Comparison of ENCODE assay signal across 8 mouse cellular contexts in the genomic region with DNA sequence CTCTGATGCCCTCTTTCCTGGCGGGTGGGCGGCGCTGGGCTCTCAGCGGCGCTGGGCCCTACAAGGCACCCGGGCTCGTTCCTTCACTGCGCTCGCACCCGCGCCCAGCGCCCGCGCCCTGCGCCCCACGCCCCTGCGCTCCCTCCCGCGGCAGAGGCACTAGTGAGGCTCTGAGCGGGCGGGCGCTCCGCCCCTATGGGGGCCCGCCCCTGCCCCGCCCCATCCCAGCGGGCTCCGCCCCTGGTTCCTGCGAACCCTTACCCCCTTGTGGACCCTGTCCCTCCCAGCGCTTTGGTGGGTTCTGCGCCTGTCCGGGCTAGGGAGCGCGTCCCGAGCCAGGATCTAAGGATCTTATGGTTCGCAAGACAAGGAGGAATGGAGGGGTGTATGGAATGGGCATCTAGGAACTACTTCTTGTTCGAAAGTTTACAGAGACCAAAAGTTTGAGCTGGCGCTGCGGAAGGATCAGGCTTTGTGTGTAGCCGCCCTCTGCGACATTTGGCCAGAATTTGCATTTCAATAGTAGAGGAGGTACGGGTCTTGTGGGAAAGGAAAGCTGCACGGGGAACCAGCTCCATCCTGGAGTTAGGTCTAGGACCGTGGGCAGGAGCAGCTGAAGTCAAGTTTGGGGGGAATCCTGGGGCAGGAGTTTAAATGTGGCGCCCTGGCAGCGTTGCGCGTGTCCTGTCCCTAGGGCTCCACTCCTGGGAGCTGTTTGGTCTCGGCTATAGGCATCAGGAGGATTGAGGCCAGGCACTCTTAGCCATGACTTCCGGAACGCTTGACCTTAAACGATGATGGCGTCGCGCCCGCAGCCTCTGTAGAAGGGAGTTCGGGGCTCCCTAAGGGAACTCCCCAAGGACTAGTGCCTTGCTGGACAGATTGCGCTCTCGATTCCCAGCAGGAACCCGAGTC. TPM values are rescaled to one million over a fixed set of nuclear protein-coding genes. Genes with fewer than 3 reads are reported as not detected.
DNase-seq lines count a peak whose midpoint lies in the region; ATAC-seq and TF ChIP-seq lines count a peak whose summit lies in the region.

No protein-coding gene starts in this region.

- peak overlapping the region; percentile 16; the same call in 1 of the 2 replicates for H3K27ac ChIP-seq in liver, embryonic 11.5 days (ENCODE audit: low read depth, low read length)
- peak overlapping the region; percentile 74 for H3K27ac ChIP-seq in midbrain, postnatal 0 days (ENCODE audit: low read depth, low read length)

- TF ChIP-seq CTCF in G1E (IDR thresholded peaks at IDR 0.05; ENCODE audit: low read depth, low read length): no peak
- TF ChIP-seq CTCF in brain, embryonic 14.5 days (IDR thresholded peaks at IDR 0.05; ENCODE audit: borderline replicate concordance, extremely low read depth, insufficient read depth, insufficient read length): no peak
- no peak for TF ChIP-seq CTCF in midbrain, postnatal 0 days (IDR thresholded peaks at IDR 0.05)

- H3K9me3 ChIP-seq in G1E (replicated peaks): no peaks in the 10 kb centered on the region
- no peaks in the 10 kb centered on the region for H3K9me3 ChIP-seq in liver, embryonic 11.5 days (ENCODE audit: control insufficient read depth, low read length)
- H3K9me3 ChIP-seq in midbrain, postnatal 0 days (ENCODE audit: low read length): no peaks in the 10 kb centered on the region

- intact Hi-C loops in gastrocnemius, postnatal 36 days (cut with DNase I): no loop called here

- H3K27me3 ChIP-seq in G1E (ENCODE audit: insufficient read depth, low read length): peaks cover 65% of the 10 kb centered on the region
- H3K27me3 ChIP-seq in liver, embryonic 11.5 days (replicated peaks; ENCODE audit: control insufficient read depth, insufficient read depth, low read length): peaks cover 38% of the 10 kb centered on the region
- H3K27me3 ChIP-seq in midbrain, postnatal 0 days (ENCODE audit: insufficient read depth, low read length): peaks cover 31% of the 10 kb centered on the region
- H3K27me3 ChIP-seq in splenic B cell, adult 2 months (ENCODE audit: control insufficient read depth, insufficient read depth, low read length, poor library complexity, severe bottlenecking): no peaks in the 10 kb centered on the region

- no peaks in the 10 kb centered on the region for H3K36me3 ChIP-seq in G1E (replicated peaks)
- no peaks in the 10 kb centered on the region for H3K36me3 ChIP-seq in liver, embryonic 11.5 days (ENCODE audit: control insufficient read depth, insufficient read depth, low read length)
- no peaks in the 10 kb centered on the region for H3K36me3 ChIP-seq in midbrain, postnatal 0 days (ENCODE audit: insufficient read depth, low read length)
- no peaks in the 10 kb centered on the region for H3K36me3 ChIP-seq in splenic B cell, adult 2 months (ENCODE audit: control insufficient read depth, insufficient read depth, low read length, poor library complexity, severe bottlenecking)

- peak overlapping the region; percentile 83 for H3K4me2 ChIP-seq in liver, embryonic 11.5 days
- peak overlapping the region; percentile 87 for H3K4me2 ChIP-seq in midbrain, postnatal 0 days (ENCODE audit: low read depth, low read length, poor library complexity, severe bottlenecking)

- DNase-seq in G1E (ENCODE audit: low spot score) (no peak), MN1 (ENCODE audit: low spot score) (no peak)
- peak; percentile 91 for DNase-seq in brain, embryonic 14.5 days (ENCODE audit: low read depth)
- DNase-seq in gastrocnemius, postnatal 36 days: peak; percentile 61 to 78
- peak; percentile 84 for DNase-seq in liver, embryonic 11.5 days (ENCODE audit: low spot score)
- peak; percentile 79 for DNase-seq in midbrain, postnatal 0 days (ENCODE audit: low spot score)
- DNase-seq in splenic B cell, adult 2 months (ENCODE audit: low read depth, low spot score): peak; percentile 87

- peak; percentile 96 for TF ChIP-seq POLR2A in brain, embryonic 14.5 days (IDR thresholded peaks at IDR 0.05; ENCODE audit: borderline replicate concordance, extremely low read depth, insufficient read depth, insufficient read length, poor library complexity, severe bottlenecking)

- 4% methylated on average over 38 of the region's 59 CpGs for WGBS in liver, embryonic 11.5 days
- 1% methylated on average over 44 of the region's 59 CpGs for WGBS in midbrain, postnatal 0 days

- H3K9ac ChIP-seq in liver, embryonic 11.5 days (ENCODE audit: low read depth, low read length): peak overlapping the region; percentile 64
- peak overlapping the region; percentile 65 for H3K9ac ChIP-seq in midbrain, postnatal 0 days (replicated peaks; ENCODE audit: low read length, poor library complexity, severe bottlenecking)

- H3K4me1 ChIP-seq in G1E (ENCODE audit: insufficient read depth, low read depth, low read length): peaks cover 19% of the 10 kb centered on the region
- peaks cover 15% of the 10 kb centered on the region for H3K4me1 ChIP-seq in liver, embryonic 11.5 days (replicated peaks; ENCODE audit: control insufficient read depth, insufficient read depth, low read length)
- H3K4me1 ChIP-seq in midbrain, postnatal 0 days (ENCODE audit: insufficient read depth, low read length): peaks cover 13% of the 10 kb centered on the region; the same call in 1 of the 2 replicates

- no peak for ATAC-seq in G1E (ENCODE audit: extremely low read depth, insufficient number of reproducible peaks, low FRiP score, poor library complexity, severe bottlenecking)
- ATAC-seq in inflammation-experienced regulatory T-cells, adult 6 months: peak; percentile 76
- ATAC-seq in liver, embryonic 11.5 days (replicated peaks; ENCODE audit: low FRiP score): peak; percentile 78
- ATAC-seq in midbrain, postnatal 0 days (ENCODE audit: low FRiP score): peak; percentile 70

- H3K4me3 ChIP-seq in G1E (ENCODE audit: low read depth, low read length): peak overlapping the region; percentile 1; the same call in 1 of the 2 replicates
- H3K4me3 ChIP-seq in liver, embryonic 11.5 days (ENCODE audit: low read depth, low read length): peak overlapping the region; percentile 64
- peak overlapping the region; percentile 54 for H3K4me3 ChIP-seq in midbrain, postnatal 0 days (ENCODE audit: low read depth, low read length)

RNA-seq across cellular contexts. Expression of a gene that starts 12.5 kb away (rescaled TPM):
- not detected in 2 replicates for total RNA-seq in G1E (2014; fragmentation: Nextera tagmentation)
- 0.06 and 0.71 TPM in 2 replicates for total RNA-seq in G1E (2017)
- 0.02 and 0.06 TPM in 2 replicates for polyA plus RNA-seq in G1E (2012)
- 30.5 and 42.4 TPM in 2 replicates for polyA plus RNA-seq in brain, embryonic 14.5 days (2012; rRNA removed)
- total RNA-seq in gastrocnemius, postnatal 36 days (2021): 1 to 10 TPM; 7.7 to 8.0 TPM
- polyA plus RNA-seq in inflammation-experienced regulatory T-cells, adult 6 months (2017; shearing (Covaris generic)): 10 to 100 TPM; 24.9 to 41.2 (median 27.0) TPM
- polyA plus RNA-seq in liver, embryonic 11.5 days (2014; fragmentation: Nextera tagmentation; extraction: Ambion mirVana): 7.1 and 10.5 TPM in 2 replicates
- total RNA-seq in midbrain, postnatal 0 days (2014; rRNA removed): 48.9 and 65.8 TPM in 2 replicates
- polyA plus RNA-seq in midbrain, postnatal 0 days (2015; fragmentation: Nextera tagmentation; extraction: Ambion mirVana): 6.8 and 7.6 TPM in 2 replicates

RNA-seq across cellular contexts. Expression of a gene that starts 58.9 kb away (rescaled TPM):
- total RNA-seq in G1E (2014; fragmentation: Nextera tagmentation) (74.0 and 83.5 TPM in 2 replicates), G1E (2017) (31.9 and 34.4 TPM in 2 replicates)
- 24.8 and 37.8 TPM in 2 replicates for polyA plus RNA-seq in G1E (2012)
- polyA plus RNA-seq in brain, embryonic 14.5 days (2012; rRNA removed): 50.0 and 60.0 TPM in 2 replicates
- 10 to 100 TPM; 21.0 to 23.9 TPM for total RNA-seq in gastrocnemius, postnatal 36 days (2021)
- polyA plus RNA-seq in inflammation-experienced regulatory T-cells, adult 6 months (2017; shearing (Covaris generic)): 10 to 100 TPM; 18.4 to 28.4 (median 24.2) TPM
- polyA plus RNA-seq in liver, embryonic 11.5 days (2014; fragmentation: Nextera tagmentation; extraction: Ambion mirVana): 33.7 TPM in 2 replicates
- total RNA-seq in midbrain, postnatal 0 days (2014; rRNA removed): 63.3 and 76.7 TPM in 2 replicates
- 9.9 and 12.6 TPM in 2 replicates for polyA plus RNA-seq in midbrain, postnatal 0 days (2015; fragmentation: Nextera tagmentation; extraction: Ambion mirVana)

Comparison
In these comparisons a context has a peak if more than half of its experiments do, and no peak if none do; other contexts are left out.
1. DNase-seq: peak in brain, embryonic 14.5 days (single experiment), gastrocnemius, postnatal 36 days (2 of 2), liver, embryonic 11.5 days (single experiment), midbrain, postnatal 0 days (single experiment) and splenic B cell, adult 2 months (single experiment); none in G1E (single experiment) and MN1 (single experiment).
2. H3K4me3 ChIP-seq: peak in every context shown above with its lines; median percentile 64 in liver, embryonic 11.5 days; 54 in midbrain, postnatal 0 days; 1 in G1E.